Mouse (Mus musculus): ENCODE data around the gene Babam1. TPM values are rescaled to one million over a fixed set of nuclear protein-coding genes. Genes with fewer than 3 reads are reported as not detected.
"Not testable (repeated sequence)": the region's sequence is repeated elsewhere in the genome, so short reads cannot be mapped to it uniquely, and the experiment has no call there.

Babam1 gene
- polyA plus RNA-seq, 1 experiment, result 70.6 TPM

GRCm38 (mm10) chr8:71408231-71408630, 11.6 kb downstream of the Babam1 start:
- TF ChIP-seq POLR2A (IDR thresholded peaks at IDR 0.05; ENCODE audit: control insufficient read depth, low read depth, low read length) (no peak), CTCF (IDR thresholded peaks at IDR 0.05; ENCODE audit: control insufficient read depth, insufficient read depth, insufficient replicate concordance, low read depth, low read length) (no peak)

GRCm38 (mm10) chr8:71411535-71412273, 15.0 kb downstream of the Babam1 start:
- no peaks in the 10 kb centered on the region for H3K27me3 ChIP-seq (ENCODE audit: control insufficient read depth, insufficient read depth, low read length)
- no peak overlapping the region for H3K27ac ChIP-seq (ENCODE audit: control insufficient read depth, insufficient read depth, low read depth, low read length)
- no peak overlapping the region for H3K4me3 ChIP-seq (ENCODE audit: control insufficient read depth, low read depth, low read length)
- peaks cover 1% of the 10 kb centered on the region for H3K4me1 ChIP-seq (ENCODE audit: control insufficient read depth, insufficient read depth, low read length)
- no peaks in the 10 kb centered on the region for H3K36me3 ChIP-seq (ENCODE audit: control insufficient read depth, insufficient read depth, low read length)
- no peak for TF ChIP-seq POLR2A (IDR thresholded peaks at IDR 0.05; ENCODE audit: control insufficient read depth, low read depth, low read length)
- no peak for TF ChIP-seq CTCF (IDR thresholded peaks at IDR 0.05; ENCODE audit: control insufficient read depth, insufficient read depth, insufficient replicate concordance, low read depth, low read length)

More at GRCm38 (mm10) chr8:71408231-71408630, 11.6 kb downstream of the Babam1 start:
- Histone ChIP-seq H3K4me1 (ENCODE audit: control insufficient read depth, insufficient read depth, low read length) (peaks cover 12% of the 10 kb centered on the region), H3K27ac (ENCODE audit: control insufficient read depth, insufficient read depth, low read depth, low read length) (no peak overlapping the region), H3K27me3 (ENCODE audit: control insufficient read depth, insufficient read depth, low read length) (no peaks in the 10 kb centered on the region), H3K36me3 (ENCODE audit: control insufficient read depth, insufficient read depth, low read length) (no peaks in the 10 kb centered on the region), H3K4me3 (ENCODE audit: control insufficient read depth, low read depth, low read length) (no peak overlapping the region)

- H3K4me3 ChIP-seq (ENCODE audit: control insufficient read depth, low read depth, low read length), result no peak overlapping the region
- H3K27me3 ChIP-seq (ENCODE audit: control insufficient read depth, insufficient read depth, low read length), result no peaks in the 10 kb centered on the region
- no peaks in the 10 kb centered on the region for H3K4me1 ChIP-seq (ENCODE audit: control insufficient read depth, insufficient read depth, low read length)
- no peak overlapping the region for H3K27ac ChIP-seq (ENCODE audit: control insufficient read depth, insufficient read depth, low read depth, low read length)
- TF ChIP-seq CTCF (IDR thresholded peaks at IDR 0.05; ENCODE audit: control insufficient read depth, insufficient read depth, insufficient replicate concordance, low read depth, low read length) (no peak), POLR2A (IDR thresholded peaks at IDR 0.05; ENCODE audit: control insufficient read depth, low read depth, low read length) (no peak)
- H3K36me3 ChIP-seq (ENCODE audit: control insufficient read depth, insufficient read depth, low read length), result no peaks in the 10 kb centered on the region
Measured at GRCm38 (mm10) chr8:71422121-71422520, 25.5 kb downstream of the Babam1 start.

GRCm38 (mm10) chr8:71432935-71433334, 36.3 kb downstream of the Babam1 start:
- not testable (repeated sequence) for H3K4me1 ChIP-seq (ENCODE audit: control insufficient read depth, insufficient read depth, low read length); H3K27ac ChIP-seq (ENCODE audit: control insufficient read depth, insufficient read depth, low read depth, low read length); H3K4me3 ChIP-seq (ENCODE audit: control insufficient read depth, low read depth, low read length); H3K27me3 ChIP-seq (ENCODE audit: control insufficient read depth, insufficient read depth, low read length); H3K36me3 ChIP-seq (ENCODE audit: control insufficient read depth, insufficient read depth, low read length)

GRCm38 (mm10) chr8:71437041-71437440, 40.4 kb downstream of the Babam1 start:
- no peaks in the 10 kb centered on the region for H3K27me3 ChIP-seq (ENCODE audit: control insufficient read depth, insufficient read depth, low read length)

GRCm38 (mm10) chr8:71441404-71441803, 44.7 kb downstream of the Babam1 start:
- peaks cover 6% of the 10 kb centered on the region for H3K4me1 ChIP-seq (ENCODE audit: control insufficient read depth, insufficient read depth, low read length)
- no peak overlapping the region for H3K27ac ChIP-seq (ENCODE audit: control insufficient read depth, insufficient read depth, low read depth, low read length)
- no peaks in the 10 kb centered on the region for H3K27me3 ChIP-seq (ENCODE audit: control insufficient read depth, insufficient read depth, low read length)
- H3K36me3 ChIP-seq (ENCODE audit: control insufficient read depth, insufficient read depth, low read length), result no peaks in the 10 kb centered on the region
- no peak for TF ChIP-seq CTCF (IDR thresholded peaks at IDR 0.05; ENCODE audit: control insufficient read depth, insufficient read depth, insufficient replicate concordance, low read depth, low read length)
- TF ChIP-seq POLR2A (IDR thresholded peaks at IDR 0.05; ENCODE audit: control insufficient read depth, low read depth, low read length), result no peak
- H3K4me3 ChIP-seq (ENCODE audit: control insufficient read depth, low read depth, low read length), result no peak overlapping the region

More at GRCm38 (mm10) chr8:71437041-71437440, 40.4 kb downstream of the Babam1 start:
- H3K4me3 ChIP-seq (ENCODE audit: control insufficient read depth, low read depth, low read length), result no peak overlapping the region
- H3K4me1 ChIP-seq (ENCODE audit: control insufficient read depth, insufficient read depth, low read length), result peaks cover 3% of the 10 kb centered on the region
- no peak overlapping the region for H3K27ac ChIP-seq (ENCODE audit: control insufficient read depth, insufficient read depth, low read depth, low read length)
- no peaks in the 10 kb centered on the region for H3K36me3 ChIP-seq (ENCODE audit: control insufficient read depth, insufficient read depth, low read length)
- TF ChIP-seq POLR2A (IDR thresholded peaks at IDR 0.05; ENCODE audit: control insufficient read depth, low read depth, low read length) (no peak), CTCF (IDR thresholded peaks at IDR 0.05; ENCODE audit: control insufficient read depth, insufficient read depth, insufficient replicate concordance, low read depth, low read length) (no peak)

- no peaks in the 10 kb centered on the region for H3K36me3 ChIP-seq (ENCODE audit: control insufficient read depth, insufficient read depth, low read length)
- TF ChIP-seq CTCF (IDR thresholded peaks at IDR 0.05; ENCODE audit: control insufficient read depth, insufficient read depth, insufficient replicate concordance, low read depth, low read length) (no peak), POLR2A (IDR thresholded peaks at IDR 0.05; ENCODE audit: control insufficient read depth, low read depth, low read length) (no peak)
Measured at GRCm38 (mm10) chr8:71445096-71445495, 48.4 kb downstream of the Babam1 start.

More at GRCm38 (mm10) chr8:71445096-71445495, 48.4 kb downstream of the Babam1 start:
- Histone ChIP-seq H3K4me1 (ENCODE audit: control insufficient read depth, insufficient read depth, low read length) (peaks cover 6% of the 10 kb centered on the region), H3K27me3 (ENCODE audit: control insufficient read depth, insufficient read depth, low read length) (no peaks in the 10 kb centered on the region), H3K4me3 (ENCODE audit: control insufficient read depth, low read depth, low read length) (no peak overlapping the region), H3K27ac (ENCODE audit: control insufficient read depth, insufficient read depth, low read depth, low read length) (no peak overlapping the region)
